Mouse (Mus musculus): Measurements from ENCODE around the gene Tnip1. TPM values are rescaled to one million over a fixed set of nuclear protein-coding genes. Genes with fewer than 3 reads are reported as not detected.

The Tnip1 gene
- polyA plus RNA-seq, 1 experiment from 2014 or later: 17.5 TPM

DNA sequence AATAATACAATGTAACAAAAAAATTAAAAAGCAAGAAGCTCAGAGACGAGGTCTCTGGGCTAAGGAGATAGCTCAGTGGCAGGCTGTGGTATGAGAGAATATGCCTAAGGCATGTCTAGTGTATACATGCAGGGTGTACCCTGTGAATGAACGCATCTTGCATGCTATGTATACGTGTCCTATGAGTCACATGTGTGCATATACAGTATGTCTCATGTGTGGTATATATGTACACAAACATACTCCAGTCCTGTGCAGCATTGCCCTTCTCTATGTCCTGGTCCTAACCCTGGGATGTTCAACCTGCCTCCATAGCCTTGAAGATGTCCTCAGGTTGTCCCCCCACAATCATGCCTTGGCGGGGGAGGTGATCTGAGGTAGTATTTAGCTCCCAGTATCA is 21.9 kb upstream of the Tnip1 start:
- peak; percentile 29 for ATAC-seq (ENCODE audit: borderline replicate concordance, extremely low read depth, low FRiP score, low TSS enrichment)
- Histone ChIP-seq H3K9ac (no peak overlapping the region), H3K4me1 (no peaks in the 10 kb centered on the region), H3K9me3 (no peaks in the 10 kb centered on the region), H3K36me3 (peaks cover 96% of the 10 kb centered on the region), H3K4me3 (no peak overlapping the region), H3K27ac (no peak overlapping the region), H3K27me3 (no peaks in the 10 kb centered on the region), H3K4me2 (no peak overlapping the region)
- 64% methylated on average over 4 of the region's 4 CpGs for WGBS

- Histone ChIP-seq H3K9ac (no peak overlapping the region), H3K9me3 (no peaks in the 10 kb centered on the region), H3K4me1 (no peaks in the 10 kb centered on the region), H3K27me3 (no peaks in the 10 kb centered on the region), H3K4me3 (no peak overlapping the region), H3K36me3 (peaks cover 98% of the 10 kb centered on the region), H3K4me2 (no peak overlapping the region), H3K27ac (no peak overlapping the region)
- WGBS: 4% methylated on average over 6 of the region's 6 CpGs
- ATAC-seq (ENCODE audit: borderline replicate concordance, extremely low read depth, low FRiP score, low TSS enrichment): no peak
Measured at GRCm38 (mm10) chr11:54984085-54984484, 21.4 kb upstream of the Tnip1 start.

DNA sequence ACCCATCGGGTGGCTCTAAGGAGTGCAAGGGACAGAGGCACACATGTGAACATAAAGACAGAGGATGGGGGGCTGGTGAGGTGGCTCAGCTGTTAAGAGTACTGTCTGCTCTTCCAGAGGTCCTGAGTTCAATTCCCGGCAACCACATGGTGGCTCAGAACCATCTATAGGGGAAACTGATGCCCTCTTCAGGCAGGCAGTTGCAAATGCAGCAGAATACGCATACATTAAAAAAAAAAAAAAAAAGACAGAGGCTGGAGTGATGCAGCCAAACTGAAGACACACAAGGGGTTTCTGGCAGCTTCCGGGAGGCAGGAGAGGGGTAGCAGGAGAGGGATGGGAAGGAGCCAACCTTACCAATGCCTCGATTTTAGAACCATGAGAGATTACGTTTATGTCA is 19.8 kb upstream of the Tnip1 start:
- 87% methylated on average over 6 of the region's 6 CpGs for WGBS
- no peak overlapping the region for H3K27ac ChIP-seq
- no peak overlapping the region for H3K4me2 ChIP-seq
- no peak for ATAC-seq (ENCODE audit: borderline replicate concordance, extremely low read depth, low FRiP score, low TSS enrichment)
- H3K36me3 ChIP-seq: peaks cover 97% of the 10 kb centered on the region
- no peaks in the 10 kb centered on the region for H3K27me3 ChIP-seq
- H3K9me3 ChIP-seq: no peaks in the 10 kb centered on the region
- H3K4me1 ChIP-seq: no peaks in the 10 kb centered on the region
- H3K4me3 ChIP-seq: no peak overlapping the region
- H3K9ac ChIP-seq: no peak overlapping the region

DNA sequence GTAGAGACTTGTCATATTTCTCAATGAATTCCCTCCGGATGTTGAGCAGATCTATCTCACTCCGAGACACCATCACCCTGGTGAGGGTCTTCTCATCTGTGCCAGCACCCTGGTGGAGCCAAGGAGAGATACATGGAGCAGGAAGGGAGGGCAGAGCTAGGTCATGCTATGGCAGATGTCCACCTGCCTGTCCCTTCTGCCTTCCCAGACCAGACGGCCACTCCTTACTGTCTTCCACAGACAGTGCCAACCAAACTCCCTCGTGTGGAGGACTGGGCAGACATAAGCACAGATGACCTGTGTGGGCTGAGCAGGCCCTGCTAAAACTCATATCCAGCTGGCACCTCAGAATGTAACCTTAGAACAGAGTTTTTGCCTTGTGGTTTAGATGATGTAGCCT is 18.9 kb upstream of the Tnip1 start:
- H3K9me3 ChIP-seq: no peaks in the 10 kb centered on the region
- no peak overlapping the region for H3K4me2 ChIP-seq
- H3K4me3 ChIP-seq: no peak overlapping the region
- WGBS: 89% methylated on average over 4 of the region's 4 CpGs
- ATAC-seq (ENCODE audit: borderline replicate concordance, extremely low read depth, low FRiP score, low TSS enrichment): no peak
- H3K36me3 ChIP-seq: peaks cover 88% of the 10 kb centered on the region
- no peaks in the 10 kb centered on the region for H3K27me3 ChIP-seq
- no peak overlapping the region for H3K9ac ChIP-seq
- no peak overlapping the region for H3K27ac ChIP-seq
- no peaks in the 10 kb centered on the region for H3K4me1 ChIP-seq

DNA sequence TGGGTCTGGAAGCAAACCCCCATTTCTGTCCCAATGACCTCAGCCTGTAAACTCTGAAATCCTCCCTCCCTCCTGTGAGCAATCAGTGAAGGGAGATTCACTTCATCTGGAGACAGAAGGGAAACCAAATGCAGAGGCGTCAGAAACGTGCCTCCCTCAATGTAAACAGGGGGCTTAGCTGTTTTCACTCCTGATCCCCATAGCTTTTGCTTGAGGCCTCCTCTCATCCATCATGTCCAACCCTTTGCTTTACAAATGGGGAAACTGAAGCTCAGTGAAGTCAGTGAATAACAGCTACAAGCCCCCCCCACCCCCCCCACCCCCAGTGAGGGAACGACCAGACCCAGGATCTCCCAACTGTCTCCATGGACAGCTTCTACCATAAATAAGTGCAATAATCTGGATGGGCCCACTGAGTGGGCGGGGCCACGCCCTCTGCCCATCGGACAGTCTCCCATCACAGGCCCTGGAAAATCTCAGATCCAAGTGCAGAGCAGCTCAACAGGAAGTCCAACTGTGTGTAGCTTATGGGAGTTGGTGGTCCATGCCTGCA is 14.7 kb upstream of the Tnip1 start:
- H3K27ac ChIP-seq: no peak overlapping the region
- no peaks in the 10 kb centered on the region for H3K9me3 ChIP-seq
- H3K4me2 ChIP-seq: no peak overlapping the region
- H3K27me3 ChIP-seq: no peaks in the 10 kb centered on the region
- H3K4me1 ChIP-seq: peaks cover 6% of the 10 kb centered on the region
- 44% methylated on average over 6 of the region's 6 CpGs for WGBS
- H3K9ac ChIP-seq: no peak overlapping the region
- peaks cover 47% of the 10 kb centered on the region for H3K36me3 ChIP-seq
- no peak overlapping the region for H3K4me3 ChIP-seq
- ATAC-seq (ENCODE audit: borderline replicate concordance, extremely low read depth, low FRiP score, low TSS enrichment): no peak

GRCm38 (mm10) chr11:54976351-54976750 is 13.6 kb upstream of the Tnip1 start:
- H3K4me2 ChIP-seq: no peak overlapping the region
- 90% methylated on average over 2 of the region's 2 CpGs for WGBS
- peaks cover 36% of the 10 kb centered on the region for H3K36me3 ChIP-seq
- H3K4me3 ChIP-seq: no peak overlapping the region
- no peaks in the 10 kb centered on the region for H3K27me3 ChIP-seq
- no peak overlapping the region for H3K27ac ChIP-seq
- no peak overlapping the region for H3K9ac ChIP-seq
- peaks cover 6% of the 10 kb centered on the region for H3K4me1 ChIP-seq
- H3K9me3 ChIP-seq: no peaks in the 10 kb centered on the region
- no peak for ATAC-seq (ENCODE audit: borderline replicate concordance, extremely low read depth, low FRiP score, low TSS enrichment)

DNA sequence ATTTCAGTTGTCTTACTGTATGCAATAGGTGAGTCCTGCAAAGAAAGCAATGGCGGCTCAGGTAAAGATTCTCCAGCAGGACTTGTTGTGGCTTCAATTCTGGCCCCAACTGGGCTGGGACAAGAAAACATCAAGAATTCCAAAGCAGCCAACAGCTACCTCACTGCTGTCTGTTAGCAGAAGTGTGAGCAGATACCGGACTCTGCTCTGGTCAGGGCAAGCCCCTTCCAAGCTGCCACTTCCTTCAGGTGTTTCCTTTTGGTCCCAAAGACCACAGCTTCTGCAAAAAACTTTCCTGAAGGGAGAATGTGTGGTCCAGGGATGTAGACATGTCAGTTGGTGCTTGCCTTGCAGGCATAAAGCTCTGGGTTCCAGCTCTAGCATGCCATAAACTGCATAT is 13.0 kb upstream of the Tnip1 start:
- no peaks in the 10 kb centered on the region for H3K9me3 ChIP-seq
- H3K9ac ChIP-seq: no peak overlapping the region
- WGBS: 81% methylated on average over 2 of the region's 2 CpGs
- no peak for ATAC-seq (ENCODE audit: borderline replicate concordance, extremely low read depth, low FRiP score, low TSS enrichment)
- no peaks in the 10 kb centered on the region for H3K27me3 ChIP-seq
- H3K4me1 ChIP-seq: peaks cover 6% of the 10 kb centered on the region
- H3K27ac ChIP-seq: no peak overlapping the region
- H3K4me3 ChIP-seq: no peak overlapping the region
- H3K4me2 ChIP-seq: no peak overlapping the region
- H3K36me3 ChIP-seq: peaks cover 30% of the 10 kb centered on the region

DNA sequence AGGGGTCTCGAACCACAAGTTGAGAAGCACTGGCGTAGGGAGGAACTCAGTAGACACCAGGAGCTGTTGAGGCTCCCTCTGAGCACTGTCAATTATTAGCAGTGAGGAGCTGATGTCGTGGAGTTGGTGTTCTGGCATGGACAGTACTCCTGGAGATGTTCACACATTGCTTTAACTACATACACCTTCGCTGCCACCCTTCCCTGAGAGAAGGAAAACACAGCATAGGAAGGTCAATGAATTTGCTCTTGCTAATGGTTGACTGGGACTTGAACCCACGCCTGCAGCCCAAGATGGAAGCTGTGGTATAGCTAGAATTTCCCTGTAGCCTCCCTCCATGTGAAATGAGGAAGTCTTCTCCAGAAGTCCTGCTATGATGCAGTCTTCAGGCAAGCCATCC is 12.6 kb upstream of the Tnip1 start:
- Histone ChIP-seq H3K4me2 (no peak overlapping the region), H3K9me3 (no peaks in the 10 kb centered on the region), H3K9ac (no peak overlapping the region), H3K36me3 (peaks cover 27% of the 10 kb centered on the region), H3K27me3 (no peaks in the 10 kb centered on the region), H3K4me3 (no peak overlapping the region), H3K27ac (no peak overlapping the region), H3K4me1 (peaks cover 6% of the 10 kb centered on the region)
- no peak for ATAC-seq (ENCODE audit: borderline replicate concordance, extremely low read depth, low FRiP score, low TSS enrichment)
- WGBS: 80% methylated on average over 5 of the region's 5 CpGs

- H3K4me1 ChIP-seq: peaks cover 6% of the 10 kb centered on the region
- no peaks in the 10 kb centered on the region for H3K27me3 ChIP-seq
- no peak overlapping the region for H3K4me2 ChIP-seq
- 81% methylated on average over 4 of the region's 4 CpGs for WGBS
- H3K27ac ChIP-seq: no peak overlapping the region
- no peak overlapping the region for H3K9ac ChIP-seq
- H3K9me3 ChIP-seq: no peaks in the 10 kb centered on the region
- no peak for ATAC-seq (ENCODE audit: borderline replicate concordance, extremely low read depth, low FRiP score, low TSS enrichment)
- no peak overlapping the region for H3K4me3 ChIP-seq
- H3K36me3 ChIP-seq: peaks cover 20% of the 10 kb centered on the region
Measured at GRCm38 (mm10) chr11:54974639-54975038, 11.9 kb upstream of the Tnip1 start.

- WGBS: 37% methylated on average over 8 of the region's 8 CpGs
- H3K4me3 ChIP-seq: no peak overlapping the region
- H3K27ac ChIP-seq: no peak overlapping the region
- H3K27me3 ChIP-seq: no peaks in the 10 kb centered on the region
- ATAC-seq (ENCODE audit: borderline replicate concordance, extremely low read depth, low FRiP score, low TSS enrichment): peak; percentile 65; the same call in 1 of the 2 replicates
- peaks cover 10% of the 10 kb centered on the region for H3K36me3 ChIP-seq
- no peak overlapping the region for H3K9ac ChIP-seq
- H3K4me2 ChIP-seq: 0 out of 2 replicates have a peak overlapping the region, but pooled peaks have one; percentile 0
- peaks cover 6% of the 10 kb centered on the region for H3K4me1 ChIP-seq
- H3K9me3 ChIP-seq: no peaks in the 10 kb centered on the region
Measured at GRCm38 (mm10) chr11:54973481-54974212, 10.9 kb upstream of the Tnip1 start.

DNA sequence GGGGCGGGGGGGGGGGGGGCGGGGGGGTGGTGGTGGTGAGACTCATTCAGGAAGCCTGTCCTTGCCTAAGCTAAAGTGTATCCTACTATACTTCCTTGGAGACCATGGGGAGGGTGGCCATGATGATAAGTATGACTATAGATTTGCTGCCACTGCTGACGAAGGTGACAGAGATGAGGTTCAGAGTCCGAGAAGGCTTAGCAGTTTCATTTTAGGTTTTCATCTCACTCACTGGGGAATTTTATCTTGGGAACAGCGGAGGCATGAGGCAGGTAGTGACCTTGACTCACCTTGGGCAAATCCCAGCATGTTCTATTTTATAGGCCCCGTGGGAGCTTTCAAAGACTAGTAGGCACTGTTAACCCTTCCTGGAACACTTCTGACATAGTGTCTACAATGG is 10.1 kb upstream of the Tnip1 start:
- Histone ChIP-seq H3K4me2 (no peak overlapping the region), H3K36me3 (0 out of 2 replicates have a peak, but pooled peaks cover 2% of the 10 kb centered on the region), H3K9ac (no peak overlapping the region), H3K9me3 (no peaks in the 10 kb centered on the region), H3K27me3 (no peaks in the 10 kb centered on the region), H3K27ac (no peak overlapping the region), H3K4me3 (no peak overlapping the region), H3K4me1 (peaks cover 6% of the 10 kb centered on the region)
- WGBS: 70% methylated on average over 5 of the region's 6 CpGs
- ATAC-seq (ENCODE audit: borderline replicate concordance, extremely low read depth, low FRiP score, low TSS enrichment): no peak

- WGBS: 32% methylated on average over 4 of the region's 4 CpGs
- Histone ChIP-seq H3K4me2 (no peak overlapping the region), H3K9me3 (no peaks in the 10 kb centered on the region), H3K27me3 (no peaks in the 10 kb centered on the region), H3K4me3 (no peak overlapping the region), H3K36me3 (no peaks in the 10 kb centered on the region), H3K27ac (no peak overlapping the region), H3K4me1 (peaks cover 6% of the 10 kb centered on the region), H3K9ac (no peak overlapping the region)
- ATAC-seq (ENCODE audit: borderline replicate concordance, extremely low read depth, low FRiP score, low TSS enrichment): no peak
Measured at GRCm38 (mm10) chr11:54972049-54972723, 9.5 kb upstream of the Tnip1 start.

Data from lung, embryonic 15.5 days (tissue).